Mouse (Mus musculus) erythroblast, embryonic 14.5 days (primary cell): ENCODE data around the gene Hoxc5.

Experiments
- GATA1 ChIP-seq: IDR thresholded peaks from 2 replicates; pipeline ENCODE4 v1.6.1; 2012; ENCODE audit warnings: low read length, inconsistent platforms, mixed read lengths
- TAL1 ChIP-seq: IDR thresholded peaks from 3 replicates; pipeline ENCODE4 v1.6.1; 2012; ENCODE audit warnings: low read length, inconsistent platforms, mixed read lengths

DNA sequence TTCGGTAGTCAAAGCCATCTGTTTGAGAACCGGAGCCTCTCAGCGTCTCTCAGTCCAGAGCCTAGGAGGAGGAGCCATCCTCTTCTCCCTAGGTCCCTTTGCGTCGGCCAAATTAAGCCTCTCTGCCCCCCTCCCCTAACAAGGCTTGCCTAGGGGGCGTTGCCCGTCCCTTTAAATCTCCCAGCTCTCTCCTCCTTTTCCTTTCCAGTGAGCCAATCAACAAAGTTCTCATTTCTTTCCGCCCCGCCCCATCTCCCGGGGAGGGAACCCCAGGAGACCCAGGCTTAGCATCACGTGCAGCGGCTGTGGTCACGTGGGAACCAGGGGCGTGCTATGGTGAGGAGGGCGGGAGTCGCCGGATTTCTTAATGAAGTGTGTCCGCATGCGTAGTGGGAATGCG lies 46.6 kb upstream of the Hoxc5 start:
- TF ChIP-seq TAL1 (no peak), GATA1 (no peak)
